Mouse (Mus musculus) embryonic facial prominence, embryonic 11.5 days (tissue): Measurements from ENCODE around the gene Kdm1a. TPM values are rescaled to one million over a fixed set of nuclear protein-coding genes. Genes with fewer than 3 reads are reported as not detected.

Source experiments
- ATAC-seq: fragments of 200-750 bp; cut with Nextera tagmentation; replicated peaks from 2 replicates; pipeline ENCODE4 v1.8.0; 2017; ENCODE audit warnings: low read depth; ENCODE audit not compliant: insufficient number of reproducible peaks, low FRiP score, low TSS enrichment
- DNase-seq: peaks from one replicate; pipeline ENCODE4 v3.0.0-alpha.2; 2015; ENCODE audit warnings: low spot score
- H3K27ac ChIP-seq: fragments of 300-500 bp; sonication (generic); replicated peaks from 2 replicates; pipeline ENCODE4 v1.5.1; 2014; ENCODE audit warnings: mild to moderate bottlenecking, low read depth, low read length, control low read depth
- H3K27me3 ChIP-seq: fragments of 300-500 bp; sonication (generic); 2 replicates; pipeline ENCODE4 v1.6.1; 2014; ENCODE audit warnings: mild to moderate bottlenecking, low read length, moderate library complexity, mixed read lengths; ENCODE audit not compliant: control insufficient read depth, insufficient read depth
- H3K36me3 ChIP-seq: fragments of 300-500 bp; sonication (generic); replicated peaks from 2 replicates; pipeline ENCODE4 v1.6.1; 2014; ENCODE audit warnings: low read depth, mild to moderate bottlenecking, low read length, moderate library complexity, mixed read lengths; ENCODE audit not compliant: control insufficient read depth, insufficient read depth
- H3K4me1 ChIP-seq: fragments of 300-500 bp; sonication (generic); 2 replicates; pipeline ENCODE4 v1.6.1; 2014; ENCODE audit warnings: low read length, mixed read lengths; ENCODE audit not compliant: control insufficient read depth, insufficient read depth
- H3K4me2 ChIP-seq: fragments of 300-500 bp; sonication (generic); 2 replicates; pipeline ENCODE4 v1.6.1; 2014; ENCODE audit warnings: low read depth, mild to moderate bottlenecking, control low read depth, low read length, moderate library complexity
- H3K4me3 ChIP-seq: fragments of 300-500 bp; sonication (generic); 2 replicates; pipeline ENCODE4 v1.5.1; 2014; ENCODE audit warnings: low read depth, low read length, control low read depth
- H3K9ac ChIP-seq: fragments of 300-500 bp; sonication (generic); replicated peaks from 2 replicates; pipeline ENCODE4 v1.6.1; 2014; ENCODE audit warnings: mild to moderate bottlenecking, control low read depth, low read length
- H3K9me3 ChIP-seq: fragments of 300-500 bp; sonication (generic); replicated peaks from 2 replicates; pipeline ENCODE4 v1.6.1; 2016; ENCODE audit warnings: mild to moderate bottlenecking, low read length, inconsistent platforms, mixed read lengths; ENCODE audit not compliant: control insufficient read depth
- WGBS: fragments of 180-500 bp; shearing (Covaris S2); extraction: QIAGEN DNeasy Blood & Tissue Kit; methylation state at CpG from one replicate; pipeline ENCODE4 v1.1.7; 2014; 5-methylcytosine and 5-hydroxymethylcytosine counted together
- polyA plus RNA-seq: library from polyadenylated mRNA; unstranded; fragments of >200 nt; fragmentation: Nextera tagmentation; extraction: Ambion mirVana; gene quantifications from 2 replicates; pipeline ENCODE4 v1.2.1, GENCODE M21; 2014

The Kdm1a gene
- polyA plus RNA-seq, 1 experiment from 2014 or later: 88.3 TPM

DNA sequence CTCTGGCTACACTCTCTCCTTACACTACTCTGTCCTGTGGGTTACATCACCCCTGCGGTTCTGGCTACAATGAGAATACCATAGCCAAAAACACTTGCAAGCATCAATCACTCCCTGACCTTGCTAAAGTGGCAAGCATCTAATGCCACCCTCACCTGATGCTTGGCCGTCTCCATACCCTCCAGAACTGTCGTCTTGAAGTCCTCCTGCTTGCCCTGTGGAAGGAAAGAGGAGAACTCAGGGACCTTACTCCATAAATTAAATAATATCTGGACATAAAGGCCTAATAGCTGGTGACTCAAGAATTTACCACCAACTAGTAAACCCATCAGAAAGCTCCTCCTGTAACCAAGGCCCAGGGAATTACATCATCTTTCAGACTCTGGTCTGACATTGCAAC lies 20.6 kb downstream of the Kdm1a start:
- Histone ChIP-seq H3K9me3 (no peaks in the 10 kb centered on the region), H3K36me3 (no peaks in the 10 kb centered on the region), H3K4me3 (no peak overlapping the region), H3K4me1 (no peaks in the 10 kb centered on the region), H3K27me3 (no peaks in the 10 kb centered on the region), H3K4me2 (no peak overlapping the region), H3K27ac (no peak overlapping the region), H3K9ac (no peak overlapping the region)
- 93% methylated on average over 3 of the region's 3 CpGs for WGBS
- ATAC-seq (no peak), DNase-seq (no peak)

DNA sequence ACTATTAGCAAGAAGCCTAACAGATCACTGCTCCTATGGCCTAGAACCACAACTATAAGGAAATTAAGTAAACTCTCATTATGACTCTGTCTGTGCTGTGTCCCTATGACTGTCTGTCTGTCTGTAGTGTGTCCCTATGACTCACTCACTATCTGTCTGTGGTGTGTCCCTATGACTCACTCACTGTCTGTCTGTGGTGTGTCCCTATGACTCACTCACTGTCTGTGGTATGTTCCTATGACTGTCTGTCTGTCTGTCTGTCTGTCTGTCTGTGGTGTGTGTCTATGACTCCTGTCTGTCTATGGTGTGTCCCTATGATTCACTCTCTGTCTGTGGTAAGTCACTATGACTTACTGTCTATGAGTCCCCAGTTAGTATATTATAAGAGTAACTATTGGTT lies 32.5 kb downstream of the Kdm1a start:
- Histone ChIP-seq H3K4me3 (no peak overlapping the region), H3K4me2 (no peak overlapping the region), H3K27ac (no peak overlapping the region), H3K9me3 (no peaks in the 10 kb centered on the region), H3K27me3 (no peaks in the 10 kb centered on the region), H3K36me3 (peaks cover 11% of the 10 kb centered on the region), H3K9ac (no peak overlapping the region), H3K4me1 (no peaks in the 10 kb centered on the region)
- ATAC-seq: no peak
- DNase-seq: no peak

DNA sequence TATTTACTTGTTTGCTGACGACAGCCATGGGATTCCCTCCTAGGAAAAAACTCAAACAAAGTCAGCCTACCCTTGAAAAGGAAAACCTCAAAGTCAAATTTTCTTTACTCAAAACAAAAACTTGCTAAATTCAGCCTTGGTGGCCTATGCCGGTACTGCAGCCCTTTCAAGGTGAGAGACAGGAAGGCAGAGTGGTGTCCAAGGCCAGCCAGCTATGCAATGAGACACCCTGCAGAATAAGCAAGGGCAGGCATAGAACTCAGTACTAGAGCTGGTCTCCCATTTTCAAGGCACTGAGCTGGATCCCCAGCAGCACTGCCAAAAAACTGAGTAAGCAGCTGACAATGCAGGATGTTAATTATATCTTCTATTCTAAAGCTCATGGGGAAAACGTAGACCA lies 33.9 kb downstream of the Kdm1a start:
- Histone ChIP-seq H3K36me3 (peaks cover 11% of the 10 kb centered on the region), H3K27me3 (no peaks in the 10 kb centered on the region), H3K4me3 (no peak overlapping the region), H3K4me2 (no peak overlapping the region), H3K27ac (no peak overlapping the region), H3K9ac (no peak overlapping the region), H3K9me3 (no peaks in the 10 kb centered on the region), H3K4me1 (no peaks in the 10 kb centered on the region)
- DNase-seq: no peak
- WGBS: 89% methylated on average over 3 of the region's 3 CpGs
- no peak for ATAC-seq

DNA sequence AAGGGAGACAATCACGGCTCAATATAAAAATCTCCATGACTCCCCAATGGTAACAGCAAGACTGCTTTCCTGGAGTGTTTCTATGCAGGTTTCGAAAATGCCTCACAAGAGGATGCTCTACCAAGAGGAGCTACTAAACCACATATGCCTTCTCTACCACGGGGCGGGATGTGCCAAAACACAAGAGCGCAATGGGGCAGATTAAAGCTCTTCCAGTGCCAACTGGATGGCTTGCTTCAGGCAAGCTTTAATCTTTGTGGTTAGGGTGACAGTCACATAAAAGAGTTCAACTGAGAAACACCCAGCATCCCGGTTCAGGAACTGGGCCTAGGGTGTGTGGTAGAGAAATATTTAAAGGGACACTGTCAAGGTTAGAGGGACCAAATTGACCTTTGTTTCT lies 39.8 kb downstream of the Kdm1a start:
- no peaks in the 10 kb centered on the region for H3K4me1 ChIP-seq
- H3K4me3 ChIP-seq: no peak overlapping the region
- 91% methylated on average over 6 of the region's 6 CpGs for WGBS
- no peaks in the 10 kb centered on the region for H3K27me3 ChIP-seq
- ATAC-seq (no peak), DNase-seq (no peak)
- H3K9ac ChIP-seq: no peak overlapping the region
- peaks cover 15% of the 10 kb centered on the region for H3K36me3 ChIP-seq
- no peak overlapping the region for H3K4me2 ChIP-seq
- no peaks in the 10 kb centered on the region for H3K9me3 ChIP-seq
- no peak overlapping the region for H3K27ac ChIP-seq

DNA sequence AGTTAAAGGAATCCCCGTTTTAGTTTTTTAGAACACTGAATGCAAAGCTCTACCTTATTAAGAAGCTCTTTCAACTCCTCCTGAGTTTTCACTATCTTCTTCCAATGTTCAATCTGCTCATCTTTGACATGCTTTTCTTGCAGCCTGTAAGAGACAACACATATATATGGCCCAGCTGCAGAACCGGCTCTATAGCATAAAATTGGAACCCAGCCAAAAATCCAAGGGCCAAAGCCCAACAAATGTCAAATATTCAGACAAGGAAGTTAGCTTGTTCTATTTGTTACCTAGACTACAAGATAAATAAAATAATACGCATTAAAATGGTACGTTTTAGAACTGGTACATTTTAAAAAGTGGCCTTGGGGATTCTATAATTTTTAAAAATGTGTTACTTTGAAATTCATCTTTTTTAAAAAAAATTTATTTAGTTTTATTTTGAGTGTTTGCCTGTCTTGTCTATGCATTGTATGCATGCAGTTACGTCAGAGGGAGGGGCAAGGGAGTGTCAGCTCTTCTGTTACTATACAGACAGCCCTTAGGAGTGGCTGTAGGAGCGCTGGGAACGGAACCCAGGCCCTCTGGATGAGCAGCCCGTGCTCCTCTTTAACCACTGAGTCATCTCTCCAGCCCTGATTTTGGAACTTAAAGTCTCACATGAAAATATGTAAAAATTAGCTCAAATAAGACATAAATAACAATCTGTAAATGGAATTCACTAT lies 42.1 kb downstream of the Kdm1a start:
- no peak overlapping the region for H3K9ac ChIP-seq
- no peak overlapping the region for H3K27ac ChIP-seq
- no peaks in the 10 kb centered on the region for H3K27me3 ChIP-seq
- no peak overlapping the region for H3K4me2 ChIP-seq
- DNase-seq (no peak), ATAC-seq (no peak)
- peaks cover 13% of the 10 kb centered on the region for H3K36me3 ChIP-seq
- no peaks in the 10 kb centered on the region for H3K9me3 ChIP-seq
- no peaks in the 10 kb centered on the region for H3K4me1 ChIP-seq
- no peak overlapping the region for H3K4me3 ChIP-seq
- WGBS: 91% methylated on average over 8 of the region's 8 CpGs

DNA sequence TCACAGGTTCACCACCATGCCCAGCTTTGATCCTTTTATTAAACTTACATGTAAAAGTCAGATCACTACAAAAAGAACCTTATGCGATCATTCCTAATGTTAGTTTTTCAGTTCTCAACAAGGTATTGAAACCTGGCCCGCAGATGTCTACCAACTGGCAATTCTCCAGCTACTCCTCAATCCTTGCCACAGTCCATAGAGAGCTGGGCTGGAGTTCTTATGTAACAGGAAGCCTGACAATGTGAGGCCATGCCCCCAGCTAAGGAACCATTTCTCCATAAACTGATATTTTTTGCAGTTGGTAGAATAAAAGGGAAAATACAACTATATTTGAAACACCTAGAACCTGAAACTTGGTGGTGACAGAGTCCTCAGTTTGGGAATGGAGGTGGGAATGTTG lies 42.8 kb downstream of the Kdm1a start:
- no peak overlapping the region for H3K27ac ChIP-seq
- no peak overlapping the region for H3K4me3 ChIP-seq
- no peak for ATAC-seq
- H3K9me3 ChIP-seq: no peaks in the 10 kb centered on the region
- DNase-seq: no peak
- H3K4me1 ChIP-seq: no peaks in the 10 kb centered on the region
- no peak overlapping the region for H3K4me2 ChIP-seq
- H3K27me3 ChIP-seq: no peaks in the 10 kb centered on the region
- peaks cover 13% of the 10 kb centered on the region for H3K36me3 ChIP-seq
- 98% methylated on average over 2 of the region's 2 CpGs for WGBS
- no peak overlapping the region for H3K9ac ChIP-seq

DNA sequence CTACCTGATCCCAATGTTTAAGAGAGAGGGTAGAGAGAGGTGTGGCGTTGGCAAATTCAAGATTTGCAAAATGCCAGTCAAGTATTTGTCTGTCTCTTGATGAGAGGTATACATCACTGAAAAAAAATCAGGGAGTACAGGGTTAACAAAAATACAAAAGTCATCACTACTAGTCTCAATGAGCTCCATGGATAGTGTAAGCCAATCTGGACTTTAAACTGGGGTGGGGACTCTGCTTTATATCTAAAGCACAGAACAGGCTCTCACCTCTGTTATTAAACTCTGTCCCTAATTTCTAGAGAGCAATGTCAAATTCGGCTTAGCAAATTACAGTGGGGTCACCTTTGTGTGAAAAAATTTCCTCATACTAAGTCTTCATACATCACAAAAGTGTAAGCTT lies 44.9 kb downstream of the Kdm1a start:
- no peaks in the 10 kb centered on the region for H3K27me3 ChIP-seq
- no peak for DNase-seq
- 91% methylated on average over 2 of the region's 2 CpGs for WGBS

DNA sequence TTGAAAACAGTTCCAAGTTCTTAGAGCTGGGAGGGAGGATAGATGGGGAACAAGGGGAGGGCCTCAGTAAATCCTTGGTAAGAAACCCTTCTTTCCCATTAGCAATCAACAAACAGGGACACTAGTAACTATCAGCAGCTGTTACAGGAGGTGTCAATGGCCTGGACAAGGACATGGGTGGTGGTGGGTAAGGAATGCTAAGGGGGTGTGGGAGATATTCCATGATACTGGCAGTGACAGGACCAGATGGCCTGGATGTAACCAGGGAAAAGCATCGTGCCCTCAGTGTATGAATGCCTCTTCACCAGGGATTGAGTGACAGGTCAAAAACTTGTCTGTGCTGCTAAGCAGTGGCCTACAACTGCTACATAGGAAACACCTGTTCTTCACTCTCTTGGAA lies 49.4 kb downstream of the Kdm1a start:
- Histone ChIP-seq H3K4me2 (no peak overlapping the region), H3K27ac (no peak overlapping the region), H3K9ac (no peak overlapping the region), H3K4me3 (no peak overlapping the region), H3K36me3 (peaks cover 11% of the 10 kb centered on the region), H3K4me1 (no peaks in the 10 kb centered on the region), H3K27me3 (no peaks in the 10 kb centered on the region), H3K9me3 (no peaks in the 10 kb centered on the region)
- DNase-seq: no peak
- no peak for ATAC-seq
- 67% methylated on average over 1 of the region's 1 CpGs for WGBS

More for the DNA sequence above, 44.9 kb downstream of the Kdm1a start:
- Histone ChIP-seq H3K4me3 (no peak overlapping the region), H3K9me3 (no peaks in the 10 kb centered on the region), H3K4me2 (no peak overlapping the region), H3K36me3 (peaks cover 13% of the 10 kb centered on the region), H3K27ac (no peak overlapping the region), H3K9ac (no peak overlapping the region), H3K4me1 (no peaks in the 10 kb centered on the region)
- no peak for ATAC-seq
